Mouse (Mus musculus): Measurements from ENCODE around the gene Ttc12. TPM values are rescaled to one million over a fixed set of nuclear protein-coding genes. Genes with fewer than 3 reads are reported as not detected.

Ttc12 gene
- total RNA-seq (2021): 1 to 10 TPM; 6.2 to 8.4 TPM
- long read RNA-seq, experiment 1, partial matches to known transcripts: 1 of 7 reads
- long read RNA-seq, experiment 1, other reads (novel, unspliced or antisense): 2 of 7 reads
- long read RNA-seq, experiment 2, transcript Ttc12-201 (22 exons, 3,628 nt): major isoform, 29 of 45 reads
- long read RNA-seq, experiment 2, partial matches to known transcripts: 8 of 45 reads
- long read RNA-seq, experiment 2, other reads (novel, unspliced or antisense): 8 of 45 reads

DNA sequence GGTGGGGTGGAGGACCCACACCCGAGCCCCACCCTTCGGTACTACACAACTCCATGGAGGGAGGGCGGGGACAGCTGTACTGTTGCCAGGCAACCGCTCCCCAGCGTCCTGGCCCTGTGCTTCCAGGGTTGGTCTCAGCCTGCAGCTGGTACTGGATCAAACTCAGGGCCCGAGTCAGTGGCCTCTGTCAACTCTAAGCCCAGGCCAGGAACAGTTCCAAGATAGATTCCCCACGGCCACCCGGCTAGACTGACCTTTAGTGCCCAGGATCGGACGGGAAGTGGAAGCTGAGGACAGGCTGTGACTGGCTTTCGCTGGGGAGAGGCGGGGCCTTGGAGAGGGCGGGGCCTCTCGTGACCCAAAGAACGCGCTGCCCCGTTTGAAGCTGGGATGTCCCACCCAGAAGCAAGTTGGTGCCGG is at the start of gene Ttc12:
Gene Ttc12, minus strand, starts transcription at position 334 of the 420 bp plus-strand sequence.
- DNase-seq (ENCODE audit: low spot score in 2 of 2): peak; percentile 84

GRCm38 (mm10) chr9:49534958-49535357 is 48.9 kb upstream of the Ttc12 start:
- no peak for DNase-seq (ENCODE audit: low spot score in 2 of 2)

- DNase-seq (ENCODE audit: low spot score in 2 of 2): no peak
Observed at GRCm38 (mm10) chr9:49533912-49534491, 48.0 kb upstream of the Ttc12 start.

GRCm38 (mm10) chr9:49533455-49533854 is 47.4 kb upstream of the Ttc12 start:
- DNase-seq (ENCODE audit: low spot score in 2 of 2): no peak

DNA sequence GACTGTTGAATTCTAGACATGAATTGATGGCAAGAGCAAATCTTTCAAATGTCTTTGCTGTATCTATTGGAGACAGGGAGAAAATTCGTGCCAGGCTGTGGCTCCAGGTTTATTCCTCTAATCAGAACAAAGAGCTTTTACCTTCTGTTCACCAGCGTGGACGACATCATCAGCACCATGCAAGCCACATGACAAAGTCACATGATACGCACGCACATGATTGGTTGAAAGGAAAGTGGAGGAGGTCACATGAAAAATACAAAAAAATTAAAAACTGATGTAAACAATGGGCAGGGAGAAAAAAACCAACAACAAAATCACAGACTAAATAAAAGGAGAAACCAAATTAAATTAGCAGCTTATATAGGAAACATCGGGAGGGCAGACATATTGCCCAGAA is 45.8 kb upstream of the Ttc12 start:
- DNase-seq (ENCODE audit: low spot score in 2 of 2): no peak

DNA sequence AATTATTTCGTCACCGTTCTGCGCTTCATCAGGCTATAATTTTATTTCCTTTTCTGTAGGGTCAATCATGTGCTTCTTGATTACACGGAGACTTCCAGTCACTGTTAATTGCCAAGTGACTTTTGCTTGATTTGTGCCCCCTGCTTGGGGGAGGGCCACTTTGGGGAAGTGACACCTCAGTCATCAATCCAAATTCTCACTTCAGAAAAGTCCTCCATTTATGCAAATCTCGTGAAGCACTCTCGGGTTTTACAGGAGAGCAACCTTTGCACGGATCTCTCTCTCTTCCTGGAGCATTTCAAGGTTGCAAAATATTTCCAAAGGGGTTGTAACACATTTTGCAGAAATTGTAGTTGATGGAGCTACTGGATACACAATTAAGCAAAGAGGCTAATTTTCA is 45.2 kb upstream of the Ttc12 start:
- no peak for DNase-seq (ENCODE audit: low spot score in 2 of 2)

DNA sequence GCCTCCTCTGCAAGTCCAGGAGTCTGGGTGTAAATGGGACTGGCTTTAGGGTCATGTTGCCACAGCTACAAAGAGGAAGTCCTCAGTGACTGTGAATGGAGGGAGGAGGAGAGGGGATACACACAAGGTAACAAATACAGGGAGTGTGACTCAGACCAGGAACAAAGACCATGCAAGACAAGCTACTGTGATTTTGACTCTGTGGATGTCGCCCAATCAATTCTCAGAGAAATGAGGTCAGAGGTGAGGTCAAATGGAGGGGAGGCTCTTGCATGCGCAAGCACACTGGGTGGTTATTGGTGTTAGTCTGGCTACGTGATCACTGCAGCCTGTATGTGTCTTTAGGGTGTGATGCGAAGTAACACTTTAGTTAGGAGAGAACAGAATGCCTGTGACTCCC is 44.7 kb upstream of the Ttc12 start:
- DNase-seq (ENCODE audit: low spot score in 2 of 2): no peak

DNA sequence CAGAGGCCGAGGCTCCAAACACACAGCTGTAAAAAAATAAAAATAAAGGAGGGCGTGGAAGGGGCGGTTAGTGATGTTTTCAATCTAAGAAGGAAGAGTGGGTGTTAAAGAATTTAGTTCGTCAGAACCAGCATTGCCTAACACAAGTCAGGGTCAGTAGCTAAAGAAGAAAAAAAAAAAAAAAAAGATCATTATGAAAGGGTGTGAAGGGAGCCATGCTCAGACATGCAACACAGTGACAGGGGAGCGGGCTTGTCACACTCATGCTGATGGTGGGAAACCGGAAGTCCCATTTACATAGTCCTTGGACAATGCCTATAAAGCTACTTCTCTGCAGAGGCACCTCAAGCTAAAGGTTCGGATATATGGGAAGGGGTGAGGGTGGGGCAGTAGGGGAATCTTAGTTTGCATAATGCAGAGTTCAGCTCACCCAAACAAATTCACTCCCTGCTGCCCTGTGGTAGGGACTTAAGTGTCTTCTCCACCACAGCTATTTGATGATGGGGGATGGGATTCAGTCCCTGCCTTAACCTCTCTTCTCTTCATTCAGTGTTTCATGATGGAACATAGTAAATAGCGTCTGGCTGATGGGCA is 43.4 kb upstream of the Ttc12 start:
- no peak for DNase-seq (ENCODE audit: low spot score in 2 of 2)

GRCm38 (mm10) chr9:49528943-49529342 is 42.9 kb upstream of the Ttc12 start:
- no peak for DNase-seq (ENCODE audit: low spot score in 2 of 2)

DNA sequence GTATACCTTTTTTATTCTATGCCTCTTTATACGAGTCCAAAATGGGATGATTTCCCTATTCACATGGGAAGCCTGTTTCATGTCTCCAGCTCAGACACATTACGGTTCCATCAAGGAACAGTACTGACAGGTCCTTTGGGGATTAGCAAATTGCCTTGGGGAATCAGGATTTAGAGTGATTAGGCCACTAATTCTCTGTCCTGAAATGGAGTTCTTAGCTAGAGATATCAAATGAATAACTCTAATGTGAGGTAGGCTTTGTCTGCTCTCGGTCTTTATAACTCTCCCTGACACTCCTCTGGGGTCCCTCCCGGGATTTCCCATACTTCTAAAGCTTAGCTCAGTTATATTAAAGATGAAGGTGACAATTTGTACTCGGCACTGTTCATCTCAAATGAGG is 42.0 kb upstream of the Ttc12 start:
- no peak for DNase-seq (ENCODE audit: low spot score in 2 of 2)

DNA sequence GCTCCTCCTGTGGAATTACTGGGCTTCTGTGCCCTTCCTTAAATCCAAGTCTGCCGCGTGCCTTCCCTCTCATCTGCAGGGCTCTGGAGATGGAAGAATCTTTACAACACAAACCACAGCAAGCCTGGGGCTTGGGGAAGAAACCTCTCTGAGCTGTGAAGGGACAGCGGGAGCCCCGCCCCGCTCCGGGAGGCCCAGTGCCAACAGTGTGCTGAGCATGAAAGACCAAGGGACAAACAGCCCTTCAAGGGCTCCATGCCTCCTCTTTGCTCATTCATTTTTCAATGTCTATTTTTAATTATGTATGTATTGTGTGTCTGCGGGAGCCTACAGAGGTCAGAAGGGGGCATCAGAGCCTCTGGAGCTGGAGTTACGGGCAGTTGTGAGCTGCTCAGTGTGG is 41.3 kb upstream of the Ttc12 start:
- no peak for DNase-seq (ENCODE audit: low spot score in 2 of 2)

DNA sequence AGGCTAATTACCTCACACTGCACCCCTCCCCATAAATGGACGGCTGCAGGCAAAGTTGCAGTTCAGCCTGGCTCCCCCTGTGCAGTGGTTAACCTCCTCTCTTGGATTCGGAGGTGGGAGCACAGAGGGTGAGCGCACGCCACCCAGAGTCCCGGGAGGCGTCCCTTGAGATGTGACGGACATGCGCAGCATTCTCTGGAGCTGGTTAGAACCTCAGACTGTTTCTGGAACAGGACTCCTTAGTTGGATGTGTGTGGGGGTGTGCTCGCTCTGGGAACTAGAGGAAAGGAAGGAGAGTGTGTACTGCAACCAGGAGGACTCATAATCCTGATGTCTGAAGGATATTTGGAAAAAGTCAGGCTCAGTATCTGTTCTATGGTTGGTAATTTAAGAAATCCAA is 38.7 kb upstream of the Ttc12 start:
- no peak for DNase-seq (ENCODE audit: low spot score in 2 of 2)

DNA sequence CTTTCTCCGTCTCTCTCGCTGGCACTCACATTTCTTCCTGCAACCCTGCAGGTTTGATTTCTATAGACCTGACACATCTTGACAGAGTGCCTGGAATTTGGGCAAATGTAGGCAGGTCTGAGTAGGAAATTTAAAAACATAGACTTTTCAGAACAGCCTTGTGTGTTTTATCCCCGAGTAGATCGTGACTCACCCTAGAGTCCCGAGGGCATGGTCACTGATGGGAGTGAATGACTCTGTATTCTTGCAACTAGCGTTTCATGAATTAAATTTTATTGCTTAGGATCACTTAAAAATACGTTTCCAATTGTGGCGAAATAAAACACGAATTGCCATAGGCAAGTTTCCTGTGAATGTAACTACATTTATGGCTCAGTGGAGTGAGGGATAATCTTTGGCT is 37.9 kb upstream of the Ttc12 start:
- DNase-seq (ENCODE audit: low spot score in 2 of 2): no peak

DNA sequence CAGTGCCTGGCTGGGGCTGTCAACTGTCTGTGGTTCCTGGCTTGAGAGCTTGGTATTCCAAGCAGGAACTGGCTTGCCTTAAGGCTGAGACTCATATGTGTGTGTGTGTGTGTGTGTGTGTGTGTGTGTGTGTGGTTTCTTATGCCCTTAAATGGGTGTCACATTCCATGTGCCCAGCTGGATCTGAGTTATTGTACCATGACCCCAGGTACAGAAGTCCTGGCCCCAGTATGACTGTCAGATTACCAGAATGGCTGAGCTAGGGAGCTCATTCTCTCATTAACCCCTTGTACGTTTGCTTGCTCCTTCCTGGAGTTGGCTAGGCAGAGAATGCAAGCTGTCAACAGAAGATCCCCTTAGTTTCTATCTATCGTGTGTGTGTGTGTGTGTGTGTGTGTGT is 28.3 kb upstream of the Ttc12 start:
- DNase-seq (ENCODE audit: low spot score in 2 of 2): no peak

DNA sequence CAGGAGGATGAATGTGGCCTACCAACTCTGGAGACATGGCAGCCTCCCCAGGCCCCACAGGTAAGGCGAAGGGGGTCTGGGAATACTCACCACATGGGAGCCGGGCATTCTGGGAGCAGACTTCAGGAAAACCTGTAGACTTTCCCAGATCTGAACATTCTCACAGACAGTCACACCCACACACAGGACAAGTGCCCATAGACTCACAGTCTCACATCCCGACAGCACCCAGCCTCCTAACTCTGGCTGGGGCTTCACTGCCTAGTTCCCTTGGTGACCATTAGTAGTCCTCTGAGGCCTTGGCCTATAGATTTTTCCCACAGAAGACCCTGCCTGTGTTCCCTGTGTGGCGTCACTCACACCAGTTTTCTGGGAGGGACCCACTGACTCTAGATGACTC is 24.6 kb upstream of the Ttc12 start:
- DNase-seq (ENCODE audit: low spot score in 2 of 2): no peak

- no peak for DNase-seq (ENCODE audit: low spot score in 2 of 2)
Observed at GRCm38 (mm10) chr9:49509628-49510027, 23.6 kb upstream of the Ttc12 start.

- DNase-seq (ENCODE audit: low spot score in 2 of 2): no peak
Observed at GRCm38 (mm10) chr9:49509094-49509493, 23.1 kb upstream of the Ttc12 start.

DNA sequence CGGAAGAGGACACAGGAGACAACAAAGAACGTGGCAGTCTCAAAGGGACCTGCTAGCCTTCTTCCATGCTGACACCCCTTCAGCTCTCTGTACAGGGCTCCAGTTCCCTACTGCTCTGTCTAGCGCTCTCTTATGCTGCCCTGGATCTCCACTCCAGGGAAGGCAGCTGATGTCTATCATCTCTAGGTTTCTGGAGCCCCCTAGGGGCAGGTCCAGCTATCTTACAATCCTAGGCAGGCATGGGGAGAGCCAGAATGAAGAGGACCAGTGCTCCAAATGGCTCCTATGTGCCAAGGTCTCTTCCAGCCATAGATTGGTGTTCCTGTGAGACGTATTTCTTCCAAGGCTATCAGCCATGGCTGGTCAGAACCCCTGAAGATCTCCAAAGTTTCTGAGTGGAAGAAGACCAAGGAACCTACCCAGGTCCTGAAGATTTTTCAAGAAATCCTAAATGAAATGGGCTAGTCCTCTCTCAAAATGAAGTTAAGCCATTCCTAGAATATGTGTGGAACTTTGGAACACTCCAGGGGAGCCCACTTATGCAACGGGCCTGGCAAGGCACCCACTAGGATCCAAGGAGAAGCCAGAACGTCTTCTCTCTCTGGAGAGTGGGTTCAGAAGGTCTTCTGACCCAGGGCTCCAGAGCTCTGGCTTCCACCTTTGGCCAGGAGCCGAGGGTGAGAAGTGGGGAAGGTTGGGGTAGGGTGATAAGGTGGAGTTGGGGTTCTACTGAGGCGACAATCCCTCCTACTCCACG is 22.0 kb upstream of the Ttc12 start:
- DNase-seq (ENCODE audit: low spot score in 2 of 2): no peak

DNA sequence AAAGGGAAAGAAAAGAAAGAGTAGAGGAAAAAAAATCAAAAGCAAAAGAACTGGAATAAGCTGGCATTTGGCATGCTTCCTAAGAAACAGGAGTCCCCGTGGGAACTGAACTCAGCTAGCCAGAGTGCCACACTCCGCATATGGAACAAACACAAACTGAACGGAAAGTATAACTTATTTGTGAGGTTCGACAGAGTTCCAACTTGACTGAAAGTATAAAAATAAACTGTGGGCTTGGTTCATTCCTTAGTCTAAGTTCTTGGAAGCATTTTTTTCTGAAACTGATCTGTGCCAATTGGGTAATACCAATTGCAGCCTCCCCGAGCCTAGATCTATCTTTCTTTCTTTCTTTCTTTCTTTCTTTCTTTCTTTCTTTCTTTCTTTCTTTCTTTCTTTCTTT is 18.6 kb upstream of the Ttc12 start:
- DNase-seq (ENCODE audit: low spot score in 2 of 2): no peak

GRCm38 (mm10) chr9:49502245-49502644 is 16.2 kb upstream of the Ttc12 start:
- no peak for DNase-seq (ENCODE audit: low spot score in 2 of 2)

DNA sequence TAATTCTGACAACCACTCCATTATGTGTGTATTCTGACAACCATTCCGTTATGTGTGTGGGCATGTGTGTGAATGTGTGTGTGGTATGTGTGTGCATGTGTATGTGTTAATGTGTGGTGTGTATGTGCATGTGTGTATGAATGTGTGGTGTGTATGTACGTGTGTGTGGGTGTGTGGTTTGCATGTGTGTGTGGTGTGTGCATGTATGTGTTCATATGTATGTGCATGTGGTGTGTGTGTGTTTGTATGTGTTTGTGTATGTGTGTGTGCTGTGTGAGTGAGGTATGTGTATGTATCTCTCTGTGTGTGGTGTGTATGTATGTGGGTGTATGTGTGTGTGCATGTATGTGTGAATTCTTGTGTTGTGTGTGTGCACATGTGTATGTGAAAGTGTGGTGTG is 13.9 kb upstream of the Ttc12 start:
- no peak for DNase-seq (ENCODE audit: low spot score in 2 of 2)

GRCm38 (mm10) chr9:49493979-49494649 is 8.1 kb upstream of the Ttc12 start:
- peak; percentile 29 to 51 for DNase-seq (ENCODE audit: low spot score in 2 of 2)
